Mouse (Mus musculus): Measurements from ENCODE around the gene Gm3448.

Gene Gm3448

DNA sequence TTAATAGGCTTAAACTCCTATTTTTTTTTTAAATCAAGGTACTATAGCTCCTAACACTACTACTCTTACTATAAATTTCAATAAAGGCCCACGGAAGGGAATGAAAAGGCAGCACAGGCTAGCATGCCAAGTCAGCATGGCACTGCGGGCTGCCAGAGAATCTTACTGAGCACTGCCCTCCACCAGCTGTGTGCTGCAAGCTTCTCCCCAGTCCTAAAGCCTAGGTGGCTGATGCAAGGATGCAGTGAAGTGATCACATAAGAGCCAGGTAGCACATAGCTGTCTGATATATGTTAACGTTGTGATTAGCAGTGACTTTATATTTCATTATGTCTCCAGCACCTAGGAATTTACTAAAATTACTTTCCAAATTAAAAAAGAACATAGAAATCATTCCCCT is 81.4 kb downstream of the Gm3448 start:
- DNase-seq (ENCODE audit: low spot score in 2 of 2): peak in 1 of 2 experiments; percentile 11

- no peak for DNase-seq (ENCODE audit: low spot score in 2 of 2)
Measured at GRCm38 (mm10) chr17:14958686-14959327, 82.5 kb downstream of the Gm3448 start.

DNA sequence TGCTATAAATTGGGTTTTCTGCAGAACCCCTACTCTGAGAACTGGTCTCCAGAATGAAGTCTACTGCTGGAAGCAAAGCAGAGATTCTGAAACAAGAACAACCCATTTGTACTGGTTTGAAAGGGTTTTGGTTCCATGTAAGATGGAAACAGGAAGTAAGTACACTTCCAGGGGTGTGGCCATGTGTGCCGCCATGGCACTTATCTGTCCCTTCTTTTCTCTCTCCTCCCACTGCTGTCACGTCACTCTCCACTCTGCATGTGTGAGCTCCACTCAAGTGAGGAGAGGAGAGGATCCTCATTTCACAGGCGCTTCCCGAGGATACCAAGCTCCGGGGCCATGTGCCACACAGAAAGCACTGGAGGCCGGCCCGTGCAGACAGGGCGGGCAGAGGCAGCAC is 87.9 kb downstream of the Gm3448 start:
- no peak for DNase-seq (ENCODE audit: low spot score in 2 of 2)

DNA sequence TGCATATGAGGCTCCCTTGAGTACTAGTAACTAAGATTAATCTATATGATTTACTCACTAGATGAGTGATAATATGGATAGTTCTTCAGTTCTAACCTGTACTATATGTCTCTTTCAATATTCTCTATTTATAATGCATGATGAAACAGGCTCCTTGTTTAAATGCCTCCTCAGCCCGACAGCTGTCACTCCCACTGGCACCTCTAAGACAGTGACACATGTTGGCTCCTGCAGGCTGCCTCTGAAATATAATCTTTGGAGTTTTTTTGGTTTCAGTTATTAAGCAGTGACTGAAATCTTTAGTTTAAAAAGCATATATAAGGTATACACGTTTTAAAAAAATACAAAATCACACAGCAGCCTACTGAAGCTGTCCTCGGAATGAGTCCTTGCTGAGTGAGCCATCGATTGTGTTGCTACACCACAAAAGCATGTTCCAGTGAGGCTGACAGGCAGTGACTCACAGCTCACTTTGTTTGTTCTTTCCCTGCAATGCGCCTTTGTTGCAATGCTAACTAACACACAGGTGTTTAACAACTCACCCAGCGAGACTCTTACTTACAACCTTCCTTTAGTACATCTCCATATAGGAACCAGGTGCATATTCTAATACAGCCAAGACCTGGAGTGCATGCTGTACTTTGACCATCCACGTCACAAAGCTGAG is 92.0 kb downstream of the Gm3448 start:
- DNase-seq (ENCODE audit: low spot score in 2 of 2): no peak
